Mouse (Mus musculus): ENCODE results near the gene Lhx6. TPM values are rescaled to one million over a fixed set of nuclear protein-coding genes. Genes with fewer than 3 reads are reported as not detected.
"Not testable (repeated sequence)": the region's sequence is repeated elsewhere in the genome, so short reads cannot be mapped to it uniquely, and the experiment has no call there.

Gene Lhx6
- 10.6 and 19.0 TPM in 2 replicates for polyA plus RNA-seq (2014; fragmentation: Nextera tagmentation; extraction: Ambion mirVana)

- H3K36me3 ChIP-seq (ENCODE audit: control insufficient read depth, insufficient read depth, low read length), result no peaks in the 10 kb centered on the region
- DNase-seq (ENCODE audit: low spot score) (peak; percentile 65), ATAC-seq (replicated peaks; ENCODE audit: low FRiP score) (peak; percentile 55; the same call in 1 of the 2 replicates)
- peaks cover 89% of the 10 kb centered on the region for H3K27me3 ChIP-seq (ENCODE audit: control insufficient read depth, insufficient read depth, low read length)
- peaks cover 19% of the 10 kb centered on the region; the same call in 1 of the 2 replicates for H3K4me1 ChIP-seq (replicated peaks; ENCODE audit: control insufficient read depth, insufficient read depth, low read length)
- H3K9me3 ChIP-seq (ENCODE audit: control insufficient read depth, low read length), result no peaks in the 10 kb centered on the region
- H3K4me2 ChIP-seq (ENCODE audit: low read depth, low read length, severe bottlenecking), result peak within 1 kb of the TSS; percentile 61
- under 1% methylated on average over 57 of the region's 58 CpGs for WGBS
- H3K9ac ChIP-seq (ENCODE audit: low read length), result peak within 1 kb of the TSS; percentile 37
- peak within 1 kb of the TSS; percentile 35 for H3K4me3 ChIP-seq (ENCODE audit: low read depth, low read length)
- peak within 1 kb of the TSS; percentile 37; the same call in 1 of the 2 replicates for H3K27ac ChIP-seq (ENCODE audit: low read depth, low read length)
Observed at GRCm38 (mm10) chr2:36104956-36105741, at the start of gene Lhx6. Gene Lhx6, minus strand, starts transcription at chr2:36105408.

GRCm38 (mm10) chr2:36152401-36152800 is 47.2 kb upstream of the Lhx6 start:
- not testable (repeated sequence) for ATAC-seq (replicated peaks; ENCODE audit: low FRiP score); DNase-seq (ENCODE audit: low spot score); H3K4me1 ChIP-seq (replicated peaks; ENCODE audit: control insufficient read depth, insufficient read depth, low read length); H3K36me3 ChIP-seq (ENCODE audit: control insufficient read depth, insufficient read depth, low read length); H3K9me3 ChIP-seq (ENCODE audit: control insufficient read depth, low read length); H3K4me3 ChIP-seq (ENCODE audit: low read depth, low read length); H3K27me3 ChIP-seq (ENCODE audit: control insufficient read depth, insufficient read depth, low read length); H3K27ac ChIP-seq (ENCODE audit: low read depth, low read length); H3K9ac ChIP-seq (ENCODE audit: low read length); H3K4me2 ChIP-seq (ENCODE audit: low read depth, low read length, severe bottlenecking)
- 90% methylated on average over 3 of the region's 4 CpGs for WGBS

GRCm38 (mm10) chr2:36148876-36149365 is 43.7 kb upstream of the Lhx6 start:
- Histone ChIP-seq H3K9me3 (ENCODE audit: control insufficient read depth, low read length) (no peaks in the 10 kb centered on the region), H3K27ac (ENCODE audit: low read depth, low read length) (no peak overlapping the region), H3K4me3 (ENCODE audit: low read depth, low read length) (no peak overlapping the region), H3K36me3 (ENCODE audit: control insufficient read depth, insufficient read depth, low read length) (no peaks in the 10 kb centered on the region), H3K4me2 (ENCODE audit: low read depth, low read length, severe bottlenecking) (no peak overlapping the region), H3K9ac (ENCODE audit: low read length) (no peak overlapping the region), H3K27me3 (ENCODE audit: control insufficient read depth, insufficient read depth, low read length) (no peaks in the 10 kb centered on the region), H3K4me1 (replicated peaks; ENCODE audit: control insufficient read depth, insufficient read depth, low read length) (no peaks in the 10 kb centered on the region)
- no peak for DNase-seq (ENCODE audit: low spot score)
- 84% methylated on average over 7 of the region's 7 CpGs for WGBS
- ATAC-seq (replicated peaks; ENCODE audit: low FRiP score), result no peak

DNA sequence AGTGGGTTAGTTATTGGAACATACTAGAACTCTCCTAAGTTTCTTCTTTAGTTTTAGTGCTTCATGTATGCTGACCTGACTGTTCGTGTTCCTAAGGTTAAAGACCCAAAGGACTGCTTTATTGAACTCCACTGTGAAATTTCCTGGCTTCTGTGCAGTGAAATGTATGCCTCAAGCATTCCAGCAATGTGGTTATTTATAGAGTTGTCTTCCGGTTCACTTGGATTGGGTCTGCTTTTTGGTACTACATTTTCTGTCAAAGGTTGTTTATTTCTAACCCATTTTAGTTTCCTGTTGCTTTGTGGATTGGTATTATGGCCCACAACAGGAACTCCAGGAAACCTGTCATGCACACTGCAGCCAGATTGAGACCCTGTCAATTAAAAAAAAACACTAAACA is 33.9 kb upstream of the Lhx6 start:
- DNase-seq (ENCODE audit: low spot score), result no peak
- Histone ChIP-seq H3K27ac (ENCODE audit: low read depth, low read length) (no peak overlapping the region), H3K4me1 (replicated peaks; ENCODE audit: control insufficient read depth, insufficient read depth, low read length) (peaks cover 4% of the 10 kb centered on the region; the same call in 1 of the 2 replicates), H3K4me3 (ENCODE audit: low read depth, low read length) (no peak overlapping the region), H3K36me3 (ENCODE audit: control insufficient read depth, insufficient read depth, low read length) (no peaks in the 10 kb centered on the region; the same call in 1 of the 2 replicates), H3K9ac (ENCODE audit: low read length) (no peak overlapping the region), H3K4me2 (ENCODE audit: low read depth, low read length, severe bottlenecking) (no peak overlapping the region), H3K9me3 (ENCODE audit: control insufficient read depth, low read length) (no peaks in the 10 kb centered on the region), H3K27me3 (ENCODE audit: control insufficient read depth, insufficient read depth, low read length) (no peaks in the 10 kb centered on the region)
- ATAC-seq (replicated peaks; ENCODE audit: low FRiP score), result no peak
- 85% methylated on average over 2 of the region's 2 CpGs for WGBS

GRCm38 (mm10) chr2:36136300-36136941 is 31.2 kb upstream of the Lhx6 start, which contains the start of the genes Mrrf and Rbm18:
Gene Mrrf, plus strand, starts transcription at chr2:36136389.
Gene Rbm18, minus strand, starts transcription at chr2:36136773.
- peak within 1 kb of the TSS; percentile 88 for H3K9ac ChIP-seq (ENCODE audit: low read length)
- no peaks in the 10 kb centered on the region for H3K27me3 ChIP-seq (ENCODE audit: control insufficient read depth, insufficient read depth, low read length)
- H3K9me3 ChIP-seq (ENCODE audit: control insufficient read depth, low read length), result no peaks in the 10 kb centered on the region
- H3K27ac ChIP-seq (ENCODE audit: low read depth, low read length), result peak within 1 kb of the TSS; percentile 66
- peak; percentile 98 for ATAC-seq (replicated peaks; ENCODE audit: low FRiP score)
- peak within 1 kb of the TSS; percentile 79 for H3K4me3 ChIP-seq (ENCODE audit: low read depth, low read length)
- peak; percentile 95 for DNase-seq (ENCODE audit: low spot score)
- H3K36me3 ChIP-seq (ENCODE audit: control insufficient read depth, insufficient read depth, low read length), result no peaks in the 10 kb centered on the region; the same call in 1 of the 2 replicates
- peak within 1 kb of the TSS; percentile 77 for H3K4me2 ChIP-seq (ENCODE audit: low read depth, low read length, severe bottlenecking)
- under 1% methylated on average over 50 of the region's 50 CpGs for WGBS
- H3K4me1 ChIP-seq (replicated peaks; ENCODE audit: control insufficient read depth, insufficient read depth, low read length), result peaks cover 4% of the 10 kb centered on the region; the same call in 1 of the 2 replicates

DNA sequence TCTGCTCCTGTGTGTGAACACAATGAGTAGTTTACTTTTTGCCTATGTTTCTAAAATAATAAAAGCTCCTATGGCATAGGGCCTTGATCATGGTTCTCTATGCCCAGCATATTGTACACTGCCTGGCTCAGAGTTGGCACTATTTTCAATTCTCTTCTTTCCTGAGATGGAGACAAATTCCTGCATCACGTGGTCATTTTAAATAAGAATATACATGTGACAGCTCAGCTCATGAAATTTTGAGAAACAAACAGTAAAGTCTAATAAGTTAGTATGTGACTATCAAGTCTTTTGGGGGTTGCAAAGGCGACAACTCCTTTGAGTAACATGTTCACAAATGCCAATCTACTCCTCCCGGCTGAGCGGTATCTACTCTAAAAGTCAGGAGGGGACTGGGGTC is 30.7 kb upstream of the Lhx6 start:
- under 1% methylated on average over 4 of the region's 4 CpGs for WGBS
- Histone ChIP-seq H3K27ac (ENCODE audit: low read depth, low read length) (no peak overlapping the region), H3K4me1 (replicated peaks; ENCODE audit: control insufficient read depth, insufficient read depth, low read length) (peaks cover 4% of the 10 kb centered on the region; the same call in 1 of the 2 replicates), H3K36me3 (ENCODE audit: control insufficient read depth, insufficient read depth, low read length) (no peaks in the 10 kb centered on the region; the same call in 1 of the 2 replicates), H3K4me3 (ENCODE audit: low read depth, low read length) (peak overlapping the region; percentile 79), H3K9me3 (ENCODE audit: control insufficient read depth, low read length) (no peaks in the 10 kb centered on the region), H3K4me2 (ENCODE audit: low read depth, low read length, severe bottlenecking) (peak overlapping the region; percentile 77), H3K27me3 (ENCODE audit: control insufficient read depth, insufficient read depth, low read length) (no peaks in the 10 kb centered on the region), H3K9ac (ENCODE audit: low read length) (peak overlapping the region; percentile 88)
- ATAC-seq (replicated peaks; ENCODE audit: low FRiP score) (no peak), DNase-seq (ENCODE audit: low spot score) (no peak)

- no peak for DNase-seq (ENCODE audit: low spot score)
- no peak overlapping the region for H3K9ac ChIP-seq (ENCODE audit: low read length)
- H3K27ac ChIP-seq (ENCODE audit: low read depth, low read length), result no peak overlapping the region
- no peak overlapping the region for H3K4me2 ChIP-seq (ENCODE audit: low read depth, low read length, severe bottlenecking)
- WGBS, result 86% methylated on average over 3 of the region's 3 CpGs
- H3K4me3 ChIP-seq (ENCODE audit: low read depth, low read length), result no peak overlapping the region
- ATAC-seq (replicated peaks; ENCODE audit: low FRiP score), result no peak
- H3K4me1 ChIP-seq (replicated peaks; ENCODE audit: control insufficient read depth, insufficient read depth, low read length), result no peaks in the 10 kb centered on the region
- no peaks in the 10 kb centered on the region for H3K9me3 ChIP-seq (ENCODE audit: control insufficient read depth, low read length)
- H3K36me3 ChIP-seq (ENCODE audit: control insufficient read depth, insufficient read depth, low read length), result no peaks in the 10 kb centered on the region; the same call in 1 of the 2 replicates
- no peaks in the 10 kb centered on the region for H3K27me3 ChIP-seq (ENCODE audit: control insufficient read depth, insufficient read depth, low read length)
Observed at GRCm38 (mm10) chr2:36129051-36129450, 23.8 kb upstream of the Lhx6 start.

DNA sequence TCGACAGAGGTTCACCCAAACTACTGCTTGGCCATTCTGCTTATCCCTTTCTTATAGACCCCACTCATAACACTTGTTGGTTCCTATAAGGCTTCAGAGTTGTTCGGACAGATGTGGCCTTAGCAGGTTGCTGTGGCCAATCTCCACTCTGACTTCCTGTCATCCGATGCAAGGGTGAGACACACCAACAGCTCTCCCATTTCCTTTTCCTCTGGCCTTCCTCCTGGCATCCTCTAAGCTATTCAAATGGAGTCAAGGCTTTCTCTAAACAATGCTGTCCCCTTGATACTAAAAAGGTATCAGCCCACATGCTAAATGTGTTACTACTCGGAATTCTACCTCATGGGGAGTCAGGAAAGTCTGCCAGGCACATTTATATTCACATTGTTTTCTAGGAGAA is 22.8 kb upstream of the Lhx6 start:
- peaks cover 4% of the 10 kb centered on the region; the same call in 1 of the 2 replicates for H3K36me3 ChIP-seq (ENCODE audit: control insufficient read depth, insufficient read depth, low read length)
- no peaks in the 10 kb centered on the region for H3K4me1 ChIP-seq (replicated peaks; ENCODE audit: control insufficient read depth, insufficient read depth, low read length)
- no peak overlapping the region for H3K4me2 ChIP-seq (ENCODE audit: low read depth, low read length, severe bottlenecking)
- DNase-seq (ENCODE audit: low spot score), result no peak
- H3K27ac ChIP-seq (ENCODE audit: low read depth, low read length), result no peak overlapping the region
- ATAC-seq (replicated peaks; ENCODE audit: low FRiP score), result no peak
- no peaks in the 10 kb centered on the region for H3K27me3 ChIP-seq (ENCODE audit: control insufficient read depth, insufficient read depth, low read length)
- no peak overlapping the region for H3K9ac ChIP-seq (ENCODE audit: low read length)
- H3K4me3 ChIP-seq (ENCODE audit: low read depth, low read length), result no peak overlapping the region
- 82% methylated on average over 4 of the region's 4 CpGs for WGBS
- H3K9me3 ChIP-seq (ENCODE audit: control insufficient read depth, low read length), result no peaks in the 10 kb centered on the region

Measured in forebrain, embryonic 11.5 days (tissue).